Mouse (Mus musculus) CH12.LX (cell line): Measurements from ENCODE around the gene Agap1.

ENCODE experiments used
- CHD1 ChIP-seq: IDR thresholded peaks from 2 replicates; pipeline ENCODE4 v1.6.1; 2012; ENCODE audit warnings: low read depth, low read length, improper control_type of control experiment, inconsistent platforms
- CTCF ChIP-seq, 2 experiments: IDR thresholded peaks in 1 of 2; conservative IDR thresholded peaks in 1 of 2; 2 replicates each; pipeline ENCODE4 v1.5.1; 2011 to 2012; ENCODE audit warnings: low read depth in 2 of 2, low read length in 2 of 2, improper control_type of control experiment in 1 of 2, inconsistent platforms in 1 of 2, mild to moderate bottlenecking in 1 of 2, moderate library complexity in 1 of 2
- E2F4 ChIP-seq: IDR thresholded peaks from 2 replicates; pipeline ENCODE4 v1.6.1; 2011; ENCODE audit warnings: low read depth, low read length, improper control_type of control experiment; ENCODE audit not compliant: insufficient replicate concordance
- EP300 ChIP-seq: IDR thresholded peaks from 2 replicates; pipeline ENCODE4 v1.6.1; 2011; ENCODE audit warnings: low read length, improper control_type of control experiment
- KAT2A ChIP-seq: IDR thresholded peaks from 2 replicates; pipeline ENCODE4 v1.6.1; 2012; ENCODE audit warnings: low read length, improper control_type of control experiment, inconsistent platforms; ENCODE audit not compliant: insufficient replicate concordance
- MAX ChIP-seq: IDR thresholded peaks from 2 replicates; pipeline ENCODE4 v1.6.1; 2011; ENCODE audit warnings: low read length, improper control_type of control experiment
- POLR2A ChIP-seq: IDR thresholded peaks from 2 replicates; pipeline ENCODE4 v1.6.1; 2011; ENCODE audit warnings: low read depth, mild to moderate bottlenecking, improper control_type of control experiment, low read length
- RAD21 ChIP-seq: IDR thresholded peaks from 2 replicates; pipeline ENCODE4 v1.6.1; 2011; ENCODE audit warnings: low read depth, mild to moderate bottlenecking, low read length, improper control_type of control experiment, moderate library complexity
- TCF12 ChIP-seq: IDR thresholded peaks from 2 replicates; pipeline ENCODE4 v1.6.1; 2014; ENCODE audit warnings: low read depth, mild to moderate bottlenecking, inconsistent platforms, low read length, improper control_type of control experiment
- USF1 ChIP-seq: IDR thresholded peaks from 2 replicates; pipeline ENCODE4 v1.6.1; 2014; ENCODE audit warnings: low read depth, mild to moderate bottlenecking, inconsistent platforms, low read length, improper control_type of control experiment
- ZKSCAN1 ChIP-seq: IDR thresholded peaks from 2 replicates; pipeline ENCODE4 v1.6.1; 2012; ENCODE audit warnings: low read depth, inconsistent platforms, low read length, improper control_type of control experiment, borderline replicate concordance
- ZMIZ1 ChIP-seq: IDR thresholded peaks from 2 replicates; pipeline ENCODE4 v1.6.1; 2012; ENCODE audit warnings: low read depth, mild to moderate bottlenecking, inconsistent platforms, low read length, improper control_type of control experiment

GRCm38 (mm10) chr1:89563399-89563798, 108.8 kb downstream of the Agap1 start:
- TF ChIP-seq POLR2A (no peak), CTCF (conservative IDR thresholded peaks at IDR 0.05 in 1 of 2, IDR thresholded peaks at IDR 0.05 in 1 of 2; ENCODE audit: low read depth in 2 of 2, low read length in 2 of 2) (no peak), E2F4 (no peak), ZKSCAN1 (no peak), EP300 (no peak), USF1 (no peak), MAX (no peak), RAD21 (no peak), ZMIZ1 (no peak), KAT2A (no peak), CHD1 (no peak), TCF12 (no peak)
